Mouse (Mus musculus): Measurements from ENCODE around the gene Rplp2.
A peak's percentile ranks its signal among the peaks of the same experiment; 100 is the strongest.
"Not testable (repeated sequence)": the region's sequence is repeated elsewhere in the genome, so short reads cannot be mapped to it uniquely, and the experiment has no call there.

The Rplp2 gene

GRCm38 (mm10) chr7:141447110-141447991 lies at the start of gene Rplp2:
Gene Rplp2 (plus strand): TSS chr7:141447370.
- peak; percentile 89 for DNase-seq (ENCODE audit: low spot score)

DNA sequence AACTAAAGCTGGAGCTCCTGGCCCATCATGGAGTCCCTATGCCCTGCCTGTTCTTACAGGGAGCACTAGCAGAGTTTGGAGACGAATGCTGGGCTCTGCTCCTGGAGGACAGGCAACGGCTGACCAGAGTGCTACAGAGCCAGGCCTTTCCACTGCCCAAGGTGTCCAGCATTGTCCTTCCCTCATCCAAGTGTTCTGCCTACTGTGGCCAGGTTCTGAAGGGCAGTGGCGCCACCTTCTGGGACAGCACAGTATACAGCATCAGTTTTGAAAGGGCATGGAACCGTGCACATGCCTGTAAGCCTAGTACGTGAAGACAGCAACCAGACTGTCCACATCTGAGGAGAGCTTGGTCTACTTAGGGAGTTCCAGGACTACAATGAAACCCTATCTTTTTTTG lies 43.9 kb upstream of the Rplp2 start:
- peak; percentile 50 for DNase-seq (ENCODE audit: low spot score)

GRCm38 (mm10) chr7:141405466-141405865 lies 41.7 kb upstream of the Rplp2 start:
- no peak for DNase-seq (ENCODE audit: low spot score)

DNA sequence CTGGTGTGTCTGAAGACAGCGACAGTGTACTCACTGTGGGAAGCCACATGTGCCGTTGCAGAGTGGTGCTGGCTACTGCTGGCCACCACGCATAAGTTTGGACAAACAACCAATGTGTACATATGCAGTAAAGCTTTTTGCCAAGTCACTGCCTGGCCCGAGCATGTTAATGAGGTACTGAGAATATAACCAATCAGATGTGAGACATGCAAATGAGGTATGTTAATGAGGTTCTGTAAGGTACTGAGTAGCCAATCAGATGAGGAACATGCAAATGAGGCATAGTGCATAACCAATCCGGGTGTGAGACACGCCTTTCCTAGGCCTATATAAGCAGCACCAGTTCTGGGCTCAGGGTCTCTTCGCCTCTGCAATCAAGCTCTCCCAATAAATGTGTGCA lies 39.5 kb upstream of the Rplp2 start:
- DNase-seq (ENCODE audit: low spot score) = not testable (repeated sequence)

DNA sequence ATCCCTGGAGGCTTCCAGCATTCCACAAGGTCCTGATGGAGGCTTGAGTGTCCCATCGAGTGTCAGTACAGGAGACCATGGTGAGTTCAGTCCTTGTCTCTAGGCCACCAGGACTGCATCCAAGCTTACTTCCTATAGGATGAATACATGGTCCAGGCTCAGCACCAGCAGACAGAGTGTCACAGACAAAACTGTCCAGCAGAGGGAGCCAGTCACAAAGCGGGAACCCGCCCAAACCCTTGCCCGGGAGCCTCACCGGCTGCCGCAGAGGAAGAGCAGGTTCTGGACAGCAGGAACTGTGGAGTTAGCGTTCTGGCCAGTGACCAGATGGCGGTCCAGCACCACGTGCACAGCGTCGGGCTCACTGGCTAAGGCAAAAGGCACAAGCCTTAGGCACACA lies 38.3 kb upstream of the Rplp2 start:
- DNase-seq (ENCODE audit: low spot score) = peak; percentile 87

DNA sequence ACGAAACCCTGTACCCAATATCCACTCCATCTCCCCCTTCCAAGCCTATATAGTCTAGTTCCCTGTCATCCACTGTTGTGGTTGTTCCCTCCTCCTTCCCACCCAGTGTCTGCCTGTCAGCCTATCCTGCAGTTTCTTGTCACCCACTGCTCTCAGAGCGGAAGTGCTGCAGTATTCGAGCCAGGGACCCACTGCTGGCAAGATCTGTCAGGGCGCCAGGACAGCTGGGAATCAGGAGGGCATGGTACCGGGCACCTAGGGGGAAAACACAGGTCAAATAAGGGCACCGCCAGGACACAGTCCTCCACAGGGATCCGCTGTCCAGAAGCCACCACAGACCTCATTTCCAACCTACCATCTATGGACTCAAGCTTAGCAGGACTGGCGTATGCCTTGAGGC lies 36.5 kb upstream of the Rplp2 start:
- DNase-seq (ENCODE audit: low spot score) = no peak

GRCm38 (mm10) chr7:141411667-141412066 lies 35.5 kb upstream of the Rplp2 start:
- DNase-seq (ENCODE audit: low spot score) = no peak

GRCm38 (mm10) chr7:141413331-141413730 lies 33.8 kb upstream of the Rplp2 start:
- DNase-seq (ENCODE audit: low spot score) = no peak

DNA sequence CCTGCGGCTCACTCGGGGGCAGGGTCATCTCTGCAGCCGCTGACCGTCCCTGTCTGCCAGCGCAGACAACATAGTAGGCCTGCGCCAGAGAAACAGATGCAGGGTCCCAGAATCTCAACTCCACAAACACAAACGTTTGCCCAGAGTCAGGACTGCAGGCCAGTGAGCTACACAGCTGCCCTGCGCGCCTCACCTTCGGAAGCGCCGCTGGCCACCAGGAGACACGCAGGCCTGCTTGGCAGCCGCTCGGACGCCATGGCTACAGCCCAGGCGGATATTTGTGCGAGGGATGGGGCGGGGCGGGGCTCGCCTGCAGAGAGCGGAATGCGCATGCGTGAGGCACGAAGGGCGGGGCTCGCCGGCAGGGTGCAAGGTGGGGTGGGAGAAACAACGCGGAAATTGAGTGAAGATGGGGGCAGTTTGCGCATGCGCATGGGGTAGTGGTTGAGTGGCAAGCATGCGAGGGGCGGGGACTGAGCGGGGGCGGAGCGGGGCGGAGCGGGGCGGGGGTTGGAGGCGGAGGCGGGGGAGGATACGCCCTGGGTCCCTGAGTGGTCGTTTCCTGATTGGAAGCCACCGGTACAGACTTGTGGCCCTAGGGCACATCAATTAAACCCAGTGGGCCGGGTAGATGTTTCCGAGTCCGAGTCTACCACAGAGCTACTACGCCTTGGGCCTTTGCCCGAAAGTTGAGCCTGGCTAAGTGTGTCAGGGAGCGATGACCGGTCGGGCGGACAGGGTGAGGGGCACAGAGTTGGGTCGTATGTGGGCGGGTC lies 33.2 kb upstream of the Rplp2 start, which contains the start of gene Gatd1:
Gene Gatd1, minus strand, starts transcription at position 328 of the 776 bp plus-strand sequence.
- peak; percentile 100 for DNase-seq (ENCODE audit: low spot score)

DNA sequence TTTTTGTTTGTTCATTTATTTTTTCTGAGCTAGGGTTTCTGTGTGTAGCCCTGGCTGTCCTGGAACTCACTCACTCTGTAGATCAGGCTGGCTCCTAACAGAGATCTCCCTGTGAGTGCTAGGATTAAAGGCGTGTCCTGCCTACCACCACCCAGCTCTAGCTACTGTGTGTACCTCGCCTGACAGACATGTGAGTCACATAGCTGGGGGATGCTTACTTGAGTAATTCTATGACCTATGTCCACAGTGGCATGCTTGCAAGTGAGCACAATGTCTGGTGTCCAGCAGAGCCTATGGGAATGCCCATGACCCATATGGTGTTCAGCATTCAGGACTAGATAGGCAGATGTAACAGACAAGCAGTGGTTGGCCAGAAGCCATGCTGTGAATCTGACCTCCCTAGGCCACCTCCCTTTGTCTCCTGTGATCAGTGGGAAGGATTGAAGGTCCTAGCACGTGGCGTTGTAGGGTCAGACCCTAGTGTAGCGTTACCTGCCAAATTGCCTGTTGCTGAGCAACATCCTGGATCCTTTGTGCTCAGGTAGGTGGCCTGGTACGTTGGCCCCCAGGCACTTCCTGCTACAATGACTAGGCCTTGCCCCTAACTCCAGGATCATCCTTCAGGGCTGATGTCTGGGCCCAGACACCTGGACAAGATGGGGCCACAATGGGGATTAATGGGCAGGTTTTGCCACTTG lies 30.9 kb upstream of the Rplp2 start:
- DNase-seq (ENCODE audit: low spot score) = no peak

- no peak for DNase-seq (ENCODE audit: low spot score)
Observed at GRCm38 (mm10) chr7:141417731-141418681, 29.2 kb upstream of the Rplp2 start.

DNA sequence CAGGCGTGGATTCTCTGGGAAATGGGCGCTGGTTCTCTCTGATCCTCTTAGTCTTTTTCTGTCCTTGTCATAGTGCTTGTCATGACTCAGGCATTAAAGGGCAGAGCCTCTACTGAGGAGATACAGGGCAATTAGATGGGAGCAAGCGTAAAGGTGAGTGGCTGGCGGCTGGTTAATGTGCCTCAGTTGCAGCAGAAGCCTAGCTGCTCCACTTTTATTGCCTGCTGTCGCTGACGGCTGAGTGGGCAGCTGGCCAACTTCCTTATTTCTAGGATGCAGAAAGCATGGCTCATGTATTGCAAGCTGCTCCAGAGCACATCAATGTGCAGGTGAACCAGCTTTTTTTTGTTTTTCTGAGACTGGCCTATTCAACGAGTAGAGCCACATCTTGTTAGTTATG lies 28.2 kb upstream of the Rplp2 start:
- no peak for DNase-seq (ENCODE audit: low spot score)

DNA sequence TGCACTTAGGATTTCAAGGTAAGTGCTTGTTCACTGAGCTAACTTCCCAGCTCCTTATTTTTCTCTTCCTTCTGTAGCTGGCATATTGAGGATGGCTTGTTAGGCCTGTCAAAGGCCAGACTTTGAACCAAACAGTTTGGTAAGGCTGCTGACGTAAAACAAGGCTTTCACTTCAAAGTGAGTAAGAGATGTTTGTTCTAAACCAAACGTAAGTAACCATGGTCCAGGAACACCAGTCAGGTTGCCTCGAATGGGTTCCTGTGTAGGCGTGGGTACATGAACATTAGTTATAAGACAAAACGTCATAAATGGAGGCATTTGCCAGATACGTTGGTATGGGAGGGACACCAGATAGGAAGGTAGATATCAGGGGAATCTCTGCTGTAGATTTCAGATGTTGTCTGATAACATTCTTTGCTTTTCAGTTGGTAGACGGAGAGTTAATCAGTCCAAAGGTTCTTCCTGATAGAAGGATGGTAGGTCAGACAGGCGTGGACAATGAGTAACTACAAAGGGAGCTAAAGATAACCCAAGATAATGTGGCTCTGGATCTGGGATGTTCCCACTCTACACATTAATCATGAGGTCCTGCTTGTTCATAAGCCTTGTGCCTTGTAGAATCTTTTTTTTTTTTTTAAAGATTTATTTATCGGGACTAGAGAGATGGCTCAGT lies 27.0 kb upstream of the Rplp2 start:
- no peak for DNase-seq (ENCODE audit: low spot score)

GRCm38 (mm10) chr7:141423811-141424210 lies 23.4 kb upstream of the Rplp2 start:
- DNase-seq (ENCODE audit: low spot score) = no peak

- no peak for DNase-seq (ENCODE audit: low spot score)
Observed at GRCm38 (mm10) chr7:141426948-141427730, 20.0 kb upstream of the Rplp2 start.

GRCm38 (mm10) chr7:141428701-141429100 lies 18.5 kb upstream of the Rplp2 start:
- DNase-seq (ENCODE audit: low spot score) = no peak

DNA sequence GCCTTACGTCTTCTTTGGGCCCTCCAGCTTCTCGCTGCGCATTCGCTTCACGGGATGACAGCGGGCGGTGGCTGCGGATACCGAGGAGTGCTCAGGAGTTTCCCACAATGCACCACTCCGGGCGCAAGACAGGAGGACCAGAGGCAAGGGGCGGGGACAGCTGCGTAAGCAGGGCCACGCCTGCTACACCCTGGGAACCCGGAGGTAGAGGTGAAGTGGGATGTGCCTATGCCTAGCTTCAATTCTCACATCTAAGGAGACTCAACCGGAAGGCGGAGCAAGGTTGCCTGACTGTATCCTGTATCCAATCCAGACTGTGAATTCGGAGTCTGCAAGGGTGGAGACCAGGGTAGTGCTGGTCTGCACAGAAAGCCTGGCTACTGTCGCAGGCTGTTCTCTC lies 17.9 kb upstream of the Rplp2 start, which contains the start of gene Cend1:
Gene Cend1, minus strand, starts transcription at position 182 of the 400 bp plus-strand sequence.
- no peak for DNase-seq (ENCODE audit: low spot score)

DNA sequence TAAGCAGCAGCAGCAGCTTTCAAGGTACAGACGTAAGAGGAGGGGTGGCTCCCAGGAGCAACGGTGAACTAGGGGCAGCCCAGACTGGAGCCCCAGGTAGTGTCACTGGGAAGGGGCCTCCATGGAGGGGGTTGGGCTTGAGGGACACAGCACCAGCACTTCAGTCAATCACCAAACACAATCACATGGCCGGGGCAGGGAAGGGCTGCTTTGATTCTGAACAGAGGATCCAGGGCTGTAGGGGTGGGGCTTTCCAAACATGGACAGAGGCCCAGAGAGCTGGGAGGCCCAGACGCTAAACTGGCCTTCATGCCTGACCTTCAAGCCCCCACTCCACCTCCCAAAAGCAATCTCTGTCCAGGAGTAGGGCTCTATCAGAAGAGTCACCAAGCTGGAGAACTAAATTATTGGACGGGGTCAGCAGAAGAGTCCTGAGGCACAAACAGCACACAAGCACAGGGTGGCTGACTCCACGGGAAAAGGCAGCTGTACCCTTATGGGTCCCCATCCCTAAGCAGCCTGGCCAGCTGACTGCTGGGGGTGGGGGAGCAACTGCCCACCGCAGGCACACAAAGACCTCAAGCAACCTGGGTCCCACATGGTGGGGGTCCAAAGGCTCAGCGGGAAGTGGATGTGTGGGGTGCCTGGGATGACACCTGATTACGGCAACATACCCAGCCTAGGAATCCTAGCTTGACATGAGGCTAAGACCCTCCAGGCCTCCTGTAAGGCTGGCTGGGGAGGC lies 17.2 kb upstream of the Rplp2 start:
- DNase-seq (ENCODE audit: low spot score) = no peak
